Mouse (Mus musculus) left cerebral cortex, adult 2 months (tissue): Measurements from ENCODE around the gene Ust. TPM values are rescaled to one million over a fixed set of nuclear protein-coding genes. Genes with fewer than 3 reads are reported as not detected.
"Not testable (repeated sequence)": the region's sequence is repeated elsewhere in the genome, so short reads cannot be mapped to it uniquely, and the experiment has no call there.

Experiments
- DNase-seq, 2 experiments: peaks; one replicate each; pipeline ENCODE4 v3.0.0; 2021 to 2022; ENCODE audit warnings: low spot score in 2 of 2, mixed read lengths in 1 of 2; ENCODE audit errors: extremely low spot score in 1 of 2
- H3K27ac ChIP-seq: fragments of 200-600 bp; 2 replicates; pipeline ENCODE4 v1.8.1; 2022
- H3K4me3 ChIP-seq: fragments of 200-600 bp; 2 replicates; pipeline ENCODE4 v1.8.1; 2022
- CTCF ChIP-seq: fragments of 200-600 bp; IDR thresholded peaks from 2 replicates; pipeline ENCODE4 v1.8.1; 2022; ENCODE audit warnings: antibody characterized with exemption, mild to moderate bottlenecking, moderate library complexity
- intact Hi-C: fragments of 180-260 bp; cut with DNase I; formaldehyde crosslinking; loops from one replicate; pipeline ENCODE4 v1.15.1; 2025
- long read RNA-seq, 2 experiments: library from polyadenylated mRNA; stranded (forward); transcript quantifications; one replicate each; pipeline ENCODE4 v2.0.0; 2021; ENCODE audit warnings: borderline mapping rate in 2 of 2
- total RNA-seq, 2 experiments: library from RNA; stranded (reverse); gene quantifications; 2 replicates each; pipeline ENCODE4 v1.2.3; 2021

The Ust gene
- 10 to 100 TPM; 16.9 to 22.6 TPM for total RNA-seq
- long read RNA-seq, experiment 1, full-length matches to known transcripts = 15 of 23 reads
- long read RNA-seq, experiment 1, partial matches to known transcripts = 0 of 23 reads
- long read RNA-seq, experiment 1, other reads (novel, unspliced or antisense) = 8 of 23 reads
- long read RNA-seq, experiment 2, full-length matches to known transcripts = 10 of 18 reads
- long read RNA-seq, experiment 2, partial matches to known transcripts = 1 of 18 reads
- long read RNA-seq, experiment 2, other reads (novel, unspliced or antisense) = 7 of 18 reads

DNA sequence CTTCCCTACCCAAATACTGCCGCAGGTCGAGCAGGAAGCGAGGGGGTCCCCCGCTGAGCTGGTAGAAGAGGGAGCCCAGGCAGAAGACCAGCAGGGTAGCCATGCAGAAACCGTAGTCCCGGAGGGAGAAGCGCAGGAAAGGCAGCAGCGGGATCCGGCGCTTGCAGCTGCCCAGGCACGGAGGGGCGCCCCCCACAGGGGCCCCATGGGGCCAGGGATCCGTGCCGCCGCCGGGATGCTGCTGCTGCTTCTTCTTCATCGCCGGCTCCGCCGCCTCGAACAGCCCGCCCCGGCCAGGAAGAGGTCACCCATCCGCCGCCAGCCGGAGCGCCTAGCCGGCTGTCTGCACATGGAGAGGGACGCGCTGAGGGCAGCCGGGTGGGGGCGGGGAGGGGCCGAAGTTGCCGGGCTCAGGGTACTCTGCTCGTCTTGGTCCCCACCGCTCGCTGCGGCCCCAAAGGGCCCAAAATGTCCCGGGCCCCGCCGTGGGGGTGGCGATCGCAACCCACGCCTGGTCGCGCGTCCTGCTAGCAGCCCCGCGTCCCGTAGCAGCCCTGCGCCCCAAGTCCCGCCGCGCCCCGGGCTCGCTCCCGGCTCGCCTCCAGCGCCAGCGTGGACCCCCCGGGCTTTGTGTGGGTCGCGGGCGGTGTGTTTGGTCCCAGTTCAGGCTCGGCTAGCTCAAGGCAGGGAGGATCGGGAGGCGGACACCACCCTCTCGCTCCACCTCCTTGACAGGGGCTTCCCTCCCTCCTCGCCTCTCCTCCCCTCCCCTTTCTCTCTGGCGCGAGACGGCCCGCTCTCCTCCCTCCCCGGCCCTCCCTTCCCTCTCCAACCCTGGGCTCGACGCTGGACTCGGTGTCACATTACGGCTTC lies at the start of gene Ust:
TSS of gene Ust (minus strand) at position 685 of the 873 bp plus-strand sequence.
- intact Hi-C loops = loop anchor here (2.0 to 10.0 kb wide), 4 partner anchors 91 to 634 kb away; no protein-coding TSS in a partner anchor
- H3K4me3 ChIP-seq = peak within 1 kb of the TSS; percentile 85
- H3K27ac ChIP-seq = peak within 1 kb of the TSS; percentile 16
- TF ChIP-seq CTCF = no peak
- peak; percentile 55 to 65 for DNase-seq

DNA sequence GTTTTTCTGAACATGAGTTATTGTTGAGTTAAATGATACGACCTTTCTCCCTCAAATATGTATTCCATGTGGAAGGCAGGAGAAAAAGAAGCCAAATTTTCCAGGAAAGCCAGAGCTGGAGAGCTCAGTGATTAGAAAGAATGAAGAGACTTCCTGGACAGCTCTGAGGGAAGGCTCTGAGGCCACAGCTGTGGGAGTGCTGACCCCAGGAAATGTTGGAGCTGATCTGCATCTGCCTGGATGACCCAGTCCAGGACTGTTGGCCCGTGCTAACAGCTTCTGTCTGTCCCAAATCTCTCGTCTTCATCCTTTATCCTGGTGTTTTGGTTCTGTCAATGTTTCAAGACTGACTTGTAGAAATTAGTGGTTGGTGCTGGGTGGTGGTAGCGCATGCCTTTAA lies 42.7 kb upstream of the Ust start:
- no peak for DNase-seq
- no peak for TF ChIP-seq CTCF
- intact Hi-C loops = no loop called here
- no peak overlapping the region for H3K27ac ChIP-seq
- no peak overlapping the region for H3K4me3 ChIP-seq

DNA sequence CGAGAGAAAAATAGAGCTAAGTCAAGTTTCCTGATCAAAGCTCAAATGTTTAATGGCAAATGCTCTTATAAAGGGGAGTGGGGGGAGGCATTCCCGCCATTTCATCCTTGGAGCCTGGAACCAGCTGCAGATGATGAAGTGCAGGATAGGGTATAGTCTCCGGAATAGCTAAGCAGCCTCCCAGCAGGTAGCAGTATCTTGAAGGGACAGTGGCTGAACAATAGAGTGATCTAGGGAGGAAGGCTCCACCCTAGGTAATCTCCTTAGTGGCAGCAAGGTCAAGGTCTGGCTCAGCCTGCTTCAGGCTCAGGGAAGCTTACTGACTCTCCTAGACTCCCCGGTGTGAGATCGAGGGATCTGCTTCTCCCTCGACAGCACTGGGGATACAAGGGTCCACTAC lies 40.9 kb upstream of the Ust start:
- H3K4me3 ChIP-seq, intact Hi-C loops, H3K27ac ChIP-seq, DNase-seq: not testable (repeated sequence)

DNA sequence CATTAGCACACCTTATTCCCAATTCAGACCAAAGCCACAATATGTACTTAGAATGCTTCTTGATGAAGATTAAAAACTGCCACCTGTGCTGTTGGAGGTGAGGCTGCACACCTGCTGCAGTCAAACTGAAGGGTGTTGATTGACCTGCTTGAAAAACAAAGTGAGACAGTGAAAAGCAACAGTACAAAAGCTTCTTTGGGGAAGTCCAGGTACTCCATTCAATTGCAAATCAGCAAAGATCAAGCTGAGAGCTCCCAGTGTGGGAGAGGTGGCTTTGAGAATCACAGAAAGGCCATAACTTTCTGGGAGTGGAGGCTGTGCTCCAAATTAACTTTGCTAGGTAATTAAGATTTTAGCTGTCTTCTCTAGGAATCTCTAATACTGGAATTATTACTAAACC lies 33.6 kb upstream of the Ust start:
- H3K27ac ChIP-seq, DNase-seq, H3K4me3 ChIP-seq, intact Hi-C loops: not testable (repeated sequence)

DNA sequence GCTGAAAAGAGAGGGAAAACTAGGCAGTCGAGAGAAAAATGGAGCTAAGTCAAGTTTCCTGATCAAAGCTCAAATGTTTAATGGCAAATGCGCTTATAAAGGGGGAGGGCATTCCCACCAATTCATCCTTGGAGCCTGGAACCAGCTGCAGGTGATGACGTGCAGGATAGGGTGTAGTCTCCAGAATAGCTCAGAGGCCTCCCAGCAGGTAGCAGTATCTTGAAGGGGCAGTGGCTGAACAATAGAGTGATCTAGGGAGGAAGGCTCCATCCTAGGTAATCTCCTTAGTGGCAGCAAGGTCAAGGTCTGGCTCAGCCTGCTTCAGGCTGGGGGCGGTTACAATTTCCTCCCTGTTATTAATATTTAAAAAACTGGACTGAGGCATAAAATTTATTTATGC lies 33.0 kb upstream of the Ust start:
- H3K4me3 ChIP-seq, H3K27ac ChIP-seq, DNase-seq, intact Hi-C loops: not testable (repeated sequence)

DNA sequence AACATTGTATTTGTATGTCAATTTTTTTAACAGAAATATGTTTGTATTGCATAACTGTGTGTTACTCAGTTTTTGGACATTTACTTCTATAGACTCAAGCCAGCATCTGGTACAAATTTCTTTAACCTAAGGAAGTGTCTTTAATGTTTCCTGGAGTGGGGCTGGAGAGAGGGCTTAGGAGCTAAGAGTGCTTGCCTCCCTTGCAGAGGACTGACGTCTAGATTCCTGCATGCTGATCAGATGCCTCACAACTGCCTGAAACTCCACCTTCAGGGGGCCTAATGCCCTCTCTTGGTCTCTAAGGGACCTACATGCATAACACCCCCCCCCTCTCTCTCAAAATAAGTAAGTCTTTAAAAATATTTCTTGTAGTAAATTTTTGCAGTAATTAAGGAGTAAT lies 22.9 kb upstream of the Ust start:
- no peak for TF ChIP-seq CTCF
- no peak overlapping the region for H3K27ac ChIP-seq
- no peak for DNase-seq
- no peak overlapping the region for H3K4me3 ChIP-seq
- intact Hi-C loops = no loop called here

DNA sequence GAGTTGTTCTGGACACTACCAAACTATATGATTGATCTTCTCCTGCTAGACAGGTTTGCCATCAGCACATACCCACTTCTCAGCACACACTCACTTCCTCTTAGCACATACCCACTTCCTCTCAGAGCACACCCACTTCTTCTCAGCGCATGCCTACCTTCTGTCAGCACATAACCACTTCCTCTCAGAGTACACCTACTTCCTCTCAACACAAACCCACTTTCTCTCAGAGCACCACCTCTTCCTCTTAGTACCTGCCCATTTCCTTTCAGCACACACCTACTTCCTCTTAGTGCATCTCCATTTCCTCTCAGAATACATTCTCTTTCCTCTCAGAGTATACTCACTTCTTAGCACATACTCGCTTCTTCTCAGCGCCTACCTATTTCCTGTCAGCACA lies 16.8 kb upstream of the Ust start:
- no peak for DNase-seq
- H3K4me3 ChIP-seq = no peak overlapping the region
- no peak for TF ChIP-seq CTCF
- intact Hi-C loops = no loop called here
- no peak overlapping the region for H3K27ac ChIP-seq

DNA sequence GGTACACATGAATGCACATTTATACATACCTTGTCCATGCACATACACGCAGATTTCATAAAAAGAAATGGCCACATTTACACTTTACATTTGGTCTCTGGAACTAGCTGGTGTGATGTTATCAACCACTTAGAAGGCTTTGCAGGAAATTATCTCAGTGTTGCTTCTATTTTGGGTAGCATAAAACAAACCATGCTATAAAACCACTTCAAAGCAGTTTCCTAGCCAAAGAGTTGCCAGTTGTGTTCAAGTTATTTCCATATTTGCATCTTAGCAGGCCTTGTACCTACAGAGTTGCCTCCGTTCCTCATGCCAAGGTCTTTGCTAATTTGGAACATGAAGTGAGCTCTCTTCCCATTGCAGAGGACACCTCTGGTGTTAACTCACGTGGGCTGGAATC lies 13.0 kb upstream of the Ust start:
- Histone ChIP-seq H3K4me3 (no peak overlapping the region), H3K27ac (no peak overlapping the region)
- DNase-seq = no peak
- no peak for TF ChIP-seq CTCF
- intact Hi-C loops = loop anchor here (5.0 kb wide), 1 partner anchor 146 kb away; no protein-coding TSS in a partner anchor

DNA sequence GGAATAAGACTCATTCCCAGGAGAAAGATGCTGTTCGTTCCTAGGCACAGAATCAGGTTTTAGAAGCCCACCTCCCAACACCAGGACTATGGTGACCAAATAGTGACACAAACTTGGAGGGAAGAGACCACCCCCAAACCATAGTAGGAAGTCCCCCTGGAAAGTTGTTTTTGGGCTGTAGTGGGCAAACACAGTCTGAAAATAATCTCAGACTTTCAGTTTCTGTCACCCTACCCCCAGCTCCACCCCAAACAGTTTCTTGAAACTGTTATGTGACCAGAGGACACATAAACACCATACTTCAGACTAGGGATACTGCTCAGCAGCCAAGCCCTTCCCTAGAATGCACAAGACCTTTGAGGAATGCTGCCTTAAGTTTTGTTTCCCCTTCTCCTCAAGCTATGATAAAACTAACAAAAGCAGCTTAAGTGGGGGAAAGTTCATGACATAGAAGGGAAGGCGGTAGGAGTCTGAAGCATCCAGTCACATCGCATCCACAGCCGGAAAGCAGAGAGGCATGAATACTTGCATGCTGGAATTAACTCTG lies 12.0 kb upstream of the Ust start:
- H3K27ac ChIP-seq = no peak overlapping the region
- DNase-seq = no peak
- no peak for TF ChIP-seq CTCF
- H3K4me3 ChIP-seq = no peak overlapping the region
- intact Hi-C loops = loop anchor here (5.0 kb wide), 1 partner anchor 147 kb away; no protein-coding TSS in a partner anchor

DNA sequence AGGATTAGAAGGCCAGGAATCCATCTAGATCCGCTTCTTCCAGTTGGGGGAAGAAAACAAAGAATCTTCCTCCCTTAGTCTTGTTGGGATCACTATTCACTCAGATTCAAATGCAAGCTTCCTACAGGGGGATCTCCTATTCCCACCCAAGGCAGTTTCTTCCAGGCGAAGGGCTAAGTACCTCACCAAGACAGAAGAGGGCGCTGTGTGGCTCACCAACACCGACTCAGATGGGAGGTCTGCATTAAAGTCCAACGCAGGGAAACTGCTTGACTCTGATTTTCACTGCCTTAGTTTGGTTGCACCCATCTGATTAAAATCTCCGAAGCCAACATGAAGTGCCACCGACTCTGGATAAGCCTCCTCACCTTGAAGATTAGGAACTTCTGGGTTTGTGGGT lies 10.5 kb upstream of the Ust start:
- intact Hi-C loops = loop anchor here (2.0 kb wide), 1 partner anchor 186 kb away; no protein-coding TSS in a partner anchor
- DNase-seq = no peak
- peak; percentile 48 for TF ChIP-seq CTCF
- H3K27ac ChIP-seq = no peak overlapping the region
- no peak overlapping the region for H3K4me3 ChIP-seq

DNA sequence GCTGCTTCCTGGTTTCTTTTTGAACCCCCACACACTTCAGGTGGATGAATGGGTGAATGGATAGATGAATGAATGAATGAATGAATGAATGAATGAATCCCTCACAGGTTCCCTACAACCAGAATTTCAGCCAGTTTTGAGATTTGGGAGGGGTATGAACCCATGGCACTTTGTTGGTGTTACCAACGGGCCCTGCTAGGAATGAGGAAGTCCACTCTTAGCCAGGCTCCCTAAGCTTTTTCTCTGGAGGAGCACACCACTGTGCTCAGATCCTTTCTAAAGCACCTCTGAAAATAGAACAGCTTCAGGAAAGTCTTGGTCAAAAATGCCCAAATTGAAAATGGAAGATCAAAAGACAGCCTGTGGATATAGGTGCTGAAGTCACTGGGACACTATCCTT lies 6.7 kb upstream of the Ust start:
- Histone ChIP-seq H3K4me3 (no peak overlapping the region), H3K27ac (no peak overlapping the region)
- no peak for DNase-seq
- intact Hi-C loops = no loop called here
- no peak for TF ChIP-seq CTCF

DNA sequence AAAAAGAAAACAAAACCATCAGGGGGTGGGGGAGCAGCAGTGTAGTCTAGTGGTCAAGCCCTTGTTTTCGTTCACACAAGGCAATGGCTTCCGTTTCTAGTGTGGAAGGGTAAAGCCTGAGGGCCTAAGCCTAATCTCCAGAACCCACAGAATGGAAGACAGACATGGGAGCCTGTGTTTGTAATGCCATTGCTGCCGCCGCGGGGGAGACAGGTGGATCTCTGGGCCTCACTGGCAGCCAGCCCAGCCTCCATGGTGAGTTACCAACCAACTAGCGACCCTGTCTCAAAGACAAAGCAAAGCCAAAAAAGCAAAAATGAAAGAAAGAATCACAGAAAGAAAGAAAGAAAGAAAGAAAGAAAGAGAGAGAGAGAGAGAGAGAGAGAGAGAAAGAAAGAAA lies 2.9 kb upstream of the Ust start:
- DNase-seq = no peak
- no peak overlapping the region for H3K4me3 ChIP-seq
- TF ChIP-seq CTCF = no peak
- H3K27ac ChIP-seq = no peak overlapping the region
- intact Hi-C loops = no loop called here
